Mouse (Mus musculus) midbrain, embryonic 16.5 days (tissue): ENCODE results near the gene Sergef. TPM values are rescaled to one million over a fixed set of nuclear protein-coding genes. Genes with fewer than 3 reads are reported as not detected.
A peak's percentile ranks its signal among the peaks of the same experiment; 100 is the strongest.

Experiments
- ATAC-seq: fragments of 200-750 bp; cut with Nextera tagmentation; 2 replicates; pipeline ENCODE4 v1.8.0; 2017; ENCODE audit warnings: moderate TSS enrichment
- H3K27ac ChIP-seq: fragments of 300-500 bp; sonication (generic); 2 replicates; pipeline ENCODE4 v1.5.1; 2014; ENCODE audit warnings: mild to moderate bottlenecking, low read length, mixed read lengths
- H3K27me3 ChIP-seq: fragments of 300-500 bp; sonication (generic); 2 replicates; pipeline ENCODE4 v1.6.1; 2014; ENCODE audit warnings: low read depth, low read length, mixed read lengths; ENCODE audit not compliant: control insufficient read depth, insufficient read depth
- H3K36me3 ChIP-seq: fragments of 300-500 bp; sonication (generic); 2 replicates; pipeline ENCODE4 v1.6.1; 2014; ENCODE audit warnings: mild to moderate bottlenecking, low read length, moderate library complexity, mixed read lengths; ENCODE audit not compliant: control insufficient read depth, insufficient read depth
- H3K4me1 ChIP-seq: fragments of 300-500 bp; sonication (generic); 2 replicates; pipeline ENCODE4 v1.6.1; 2014; ENCODE audit warnings: mild to moderate bottlenecking, low read length, mixed read lengths; ENCODE audit not compliant: control insufficient read depth, insufficient read depth
- H3K4me2 ChIP-seq: fragments of 300-500 bp; sonication (generic); 2 replicates; pipeline ENCODE4 v1.6.1; 2014; ENCODE audit warnings: mild to moderate bottlenecking, low read length, mixed read lengths
- H3K4me3 ChIP-seq: fragments of 300-500 bp; sonication (generic); 2 replicates; pipeline ENCODE4 v1.5.1; 2014; ENCODE audit warnings: low read depth, mild to moderate bottlenecking, low read length, moderate library complexity, mixed read lengths
- H3K9ac ChIP-seq: fragments of 300-500 bp; sonication (generic); 2 replicates; pipeline ENCODE4 v1.6.1; 2014; ENCODE audit warnings: low read depth, low read length, mixed read lengths
- H3K9me3 ChIP-seq: fragments of 300-500 bp; sonication (generic); replicated peaks from 2 replicates; pipeline ENCODE4 v1.6.1; 2014; ENCODE audit warnings: mild to moderate bottlenecking, low read length, mixed read lengths; ENCODE audit not compliant: control insufficient read depth, poor library complexity, severe bottlenecking
- WGBS: fragments of 180-500 bp; shearing (Covaris S2); extraction: QIAGEN DNeasy Blood & Tissue Kit; methylation state at CpG from one replicate; pipeline ENCODE4 v1.1.7; 2014; 5-methylcytosine and 5-hydroxymethylcytosine counted together
- polyA plus RNA-seq: library from polyadenylated mRNA; unstranded; fragments of >200 nt; fragmentation: Nextera tagmentation; extraction: Ambion mirVana; gene quantifications from 2 replicates; pipeline ENCODE4 v1.2.1, GENCODE M21; 2015

Gene Sergef
- polyA plus RNA-seq, 1 experiment from 2014 or later: 45.8 TPM

GRCm38 (mm10) chr7:46609317-46609716 lies 30.3 kb downstream of the Sergef start:
- peaks cover 4% of the 10 kb centered on the region; the same call in 1 of the 2 replicates for H3K4me1 ChIP-seq
- H3K9ac ChIP-seq: no peak overlapping the region
- no peaks in the 10 kb centered on the region for H3K9me3 ChIP-seq
- H3K4me2 ChIP-seq: no peak overlapping the region
- peaks cover 3% of the 10 kb centered on the region for H3K36me3 ChIP-seq
- H3K4me3 ChIP-seq: no peak overlapping the region
- no peak for ATAC-seq
- 91% methylated on average over 4 of the region's 4 CpGs for WGBS
- H3K27ac ChIP-seq: no peak overlapping the region
- H3K27me3 ChIP-seq: no peaks in the 10 kb centered on the region

GRCm38 (mm10) chr7:46607428-46608055 lies 32.1 kb downstream of the Sergef start:
- no peak overlapping the region for H3K4me3 ChIP-seq
- H3K27ac ChIP-seq: no peak overlapping the region
- peaks cover 4% of the 10 kb centered on the region; the same call in 1 of the 2 replicates for H3K4me1 ChIP-seq
- H3K9ac ChIP-seq: no peak overlapping the region
- peaks cover 1% of the 10 kb centered on the region for H3K36me3 ChIP-seq
- 54% methylated on average over 11 of the region's 11 CpGs for WGBS
- H3K27me3 ChIP-seq: no peaks in the 10 kb centered on the region
- H3K9me3 ChIP-seq: no peaks in the 10 kb centered on the region
- peak; percentile 46; the same call in 1 of the 2 replicates for ATAC-seq
- H3K4me2 ChIP-seq: no peak overlapping the region

GRCm38 (mm10) chr7:46607031-46607426 lies 32.6 kb downstream of the Sergef start:
- Histone ChIP-seq H3K27me3 (no peaks in the 10 kb centered on the region), H3K4me3 (no peak overlapping the region), H3K4me2 (no peak overlapping the region), H3K9me3 (no peaks in the 10 kb centered on the region), H3K9ac (no peak overlapping the region), H3K27ac (no peak overlapping the region), H3K36me3 (no peaks in the 10 kb centered on the region), H3K4me1 (peaks cover 4% of the 10 kb centered on the region; the same call in 1 of the 2 replicates)
- ATAC-seq: peak; percentile 60
- WGBS: 64% methylated on average over 8 of the region's 8 CpGs

- no peak overlapping the region for H3K27ac ChIP-seq
- no peaks in the 10 kb centered on the region for H3K27me3 ChIP-seq
- ATAC-seq: peak; percentile 59
- peaks cover 7% of the 10 kb centered on the region for H3K4me1 ChIP-seq
- no peak overlapping the region for H3K4me2 ChIP-seq
- no peak overlapping the region for H3K4me3 ChIP-seq
- WGBS: 75% methylated on average over 7 of the region's 7 CpGs
- no peaks in the 10 kb centered on the region for H3K36me3 ChIP-seq
- H3K9me3 ChIP-seq: no peaks in the 10 kb centered on the region
- no peak overlapping the region for H3K9ac ChIP-seq
Observed at GRCm38 (mm10) chr7:46606391-46607030, 33.1 kb downstream of the Sergef start.

GRCm38 (mm10) chr7:46603051-46603450 lies 36.6 kb downstream of the Sergef start:
- no peak for ATAC-seq
- Histone ChIP-seq H3K9ac (no peak overlapping the region), H3K27ac (no peak overlapping the region), H3K4me3 (no peak overlapping the region), H3K9me3 (no peaks in the 10 kb centered on the region), H3K4me2 (no peak overlapping the region), H3K4me1 (peaks cover 16% of the 10 kb centered on the region), H3K36me3 (no peaks in the 10 kb centered on the region), H3K27me3 (no peaks in the 10 kb centered on the region)
- WGBS: 73% methylated on average over 7 of the region's 7 CpGs

- Histone ChIP-seq H3K9me3 (no peaks in the 10 kb centered on the region), H3K4me2 (no peak overlapping the region), H3K4me3 (no peak overlapping the region), H3K36me3 (no peaks in the 10 kb centered on the region), H3K9ac (no peak overlapping the region), H3K4me1 (peaks cover 14% of the 10 kb centered on the region), H3K27ac (peak overlapping the region; percentile 54), H3K27me3 (no peaks in the 10 kb centered on the region)
- 38% methylated on average over 4 of the region's 4 CpGs for whole genome bisulfite sequencing
- ATAC-seq: peak; percentile 37; the same call in 1 of the 2 replicates
Observed at GRCm38 (mm10) chr7:46602079-46602478, 37.5 kb downstream of the Sergef start.

GRCm38 (mm10) chr7:46601097-46601496 lies 38.5 kb downstream of the Sergef start:
- Histone ChIP-seq H3K27me3 (no peaks in the 10 kb centered on the region), H3K4me1 (peaks cover 12% of the 10 kb centered on the region), H3K4me2 (no peak overlapping the region), H3K36me3 (no peaks in the 10 kb centered on the region), H3K27ac (0 out of 2 replicates have a peak overlapping the region, but pooled peaks have one; percentile 0), H3K9me3 (no peaks in the 10 kb centered on the region), H3K9ac (no peak overlapping the region), H3K4me3 (no peak overlapping the region)
- whole genome bisulfite sequencing: 59% methylated on average over 5 of the region's 5 CpGs
- no peak for ATAC-seq

GRCm38 (mm10) chr7:46597006-46597405 lies 42.6 kb downstream of the Sergef start:
- H3K4me2 ChIP-seq: no peak overlapping the region
- 98% methylated on average over 2 of the region's 2 CpGs for WGBS
- no peaks in the 10 kb centered on the region for H3K36me3 ChIP-seq
- H3K9ac ChIP-seq: no peak overlapping the region
- no peak overlapping the region for H3K4me3 ChIP-seq
- H3K27ac ChIP-seq: no peak overlapping the region
- no peak for ATAC-seq
- H3K9me3 ChIP-seq: no peaks in the 10 kb centered on the region
- H3K27me3 ChIP-seq: no peaks in the 10 kb centered on the region
- peaks cover 12% of the 10 kb centered on the region for H3K4me1 ChIP-seq

- peaks cover 7% of the 10 kb centered on the region for H3K4me1 ChIP-seq
- H3K36me3 ChIP-seq: no peaks in the 10 kb centered on the region
- 89% methylated on average over 7 of the region's 7 CpGs for WGBS
- no peak overlapping the region for H3K4me3 ChIP-seq
- no peaks in the 10 kb centered on the region for H3K9me3 ChIP-seq
- H3K27me3 ChIP-seq: no peaks in the 10 kb centered on the region
- no peak for ATAC-seq
- no peak overlapping the region for H3K4me2 ChIP-seq
- no peak overlapping the region for H3K9ac ChIP-seq
- H3K27ac ChIP-seq: no peak overlapping the region
Observed at GRCm38 (mm10) chr7:46591546-46591945, 48.1 kb downstream of the Sergef start.
